9 mouse cellular contexts compared by ENCODE assay signal in genomic region chr8:24337635-24338034, GRCm38 (mm10).
DNase-seq lines count a peak whose midpoint lies in the region; TF ChIP-seq lines count a peak whose summit lies in the region.
"Had no signal": no experiment of that assay in that cellular context is flagged by ENCODE, and none has a peak within 500 bp of the region (broad histone marks: within the 10 kb centered on the region; RNA-seq: fewer than 3 reads in every experiment).

No protein-coding gene starts in this region.

- peak; percentile 52 for TF ChIP-seq CTCF in left cerebral cortex, adult 2 months (IDR thresholded peaks at IDR 0.05)

- peak; percentile 42 to 52 for DNase-seq in heart, postnatal 10 days
- DNase-seq in heart, adult 11 months: no peak
- DNase-seq in 3T3-L1 (ENCODE audit: low read depth, low spot score): peak; percentile 4
- peak; percentile 63 for DNase-seq in embryo, embryonic 10.5 days (ENCODE audit: low spot score)
- DNase-seq in left cerebral cortex, adult 2 months (ENCODE audit: extremely low spot score in 1 of 2, low spot score in 2 of 2): peak in 1 of 2 experiments; percentile 30
- DNase-seq in retina, embryonic 14.5 days (ENCODE audit: low spot score): peak; percentile 67
- no peak for DNase-seq in urinary bladder, postnatal 25 days (ENCODE audit: low spot score)
- DNase-seq in urinary bladder, adult 2 months (ENCODE audit: low spot score): no peak

- no peak overlapping the region for H3K27ac ChIP-seq in left cerebral cortex, adult 2 months
- H3K27ac ChIP-seq: stomach, embryonic 15.5 days had no signal

- no peak overlapping the region for H3K4me3 ChIP-seq in left cerebral cortex, adult 2 months
- H3K4me3 ChIP-seq: stomach, embryonic 15.5 days had no signal

- intact Hi-C loops in heart, postnatal 10 days (cut with DNase I): loop anchor here (5.0 kb wide), 1 partner anchor 740 kb away; no protein-coding TSS in a partner anchor
- intact Hi-C loops in left cerebral cortex, adult 2 months (cut with DNase I): loop anchor here (2.0 kb wide), 1 partner anchor 739 kb away; no protein-coding TSS in a partner anchor

Comparison
In these comparisons a context has a peak if more than half of its experiments do, and no peak if none do; other contexts are left out.
1. DNase-seq: peak in heart, postnatal 10 days (2 of 2), 3T3-L1 (single experiment), embryo, embryonic 10.5 days (single experiment) and retina, embryonic 14.5 days (single experiment); none in heart, adult 11 months (single experiment), urinary bladder, postnatal 25 days (single experiment) and urinary bladder, adult 2 months (single experiment).